Mouse (Mus musculus): ENCODE results near the gene Ccdc77.

- TF ChIP-seq EP300 (IDR thresholded peaks at IDR 0.05), result no peak
- TF ChIP-seq CTCF (IDR thresholded peaks at IDR 0.05), result no peak
Observed at GRCm38 (mm10) chr6:120362774-120363687, 1.1 kb downstream of the Ccdc77 start.

All from lung, postnatal 0 days (tissue).